Mouse (Mus musculus) forebrain, embryonic 15.5 days (tissue): ENCODE results near the gene Lbhd2. TPM values are rescaled to one million over a fixed set of nuclear protein-coding genes. Genes with fewer than 3 reads are reported as not detected.

Experiments used
- ATAC-seq: fragments of 200-750 bp; cut with Nextera tagmentation; replicated peaks from 2 replicates; pipeline ENCODE4 v1.8.0; 2017; ENCODE audit warnings: mild to moderate bottlenecking, moderate TSS enrichment, moderate library complexity
- H3K27ac ChIP-seq: fragments of 300-500 bp; sonication (generic); replicated peaks from 2 replicates; pipeline ENCODE4 v1.5.1; 2015; ENCODE audit warnings: mild to moderate bottlenecking, inconsistent platforms
- H3K27me3 ChIP-seq: fragments of 300-500 bp; sonication (generic); 2 replicates; pipeline ENCODE4 v1.6.1; 2015; ENCODE audit warnings: inconsistent platforms
- H3K36me3 ChIP-seq: fragments of 300-500 bp; sonication (generic); 2 replicates; pipeline ENCODE4 v1.6.1; 2015; ENCODE audit warnings: mild to moderate bottlenecking, inconsistent platforms
- H3K4me1 ChIP-seq: fragments of 300-500 bp; sonication (generic); 2 replicates; pipeline ENCODE4 v1.6.1; 2015; ENCODE audit warnings: inconsistent platforms
- H3K4me2 ChIP-seq: fragments of 300-500 bp; sonication (generic); replicated peaks from 2 replicates; pipeline ENCODE4 v1.6.1; 2015; ENCODE audit warnings: mild to moderate bottlenecking, inconsistent platforms
- H3K4me3 ChIP-seq: fragments of 300-500 bp; sonication (generic); 2 replicates; pipeline ENCODE4 v1.5.1; 2015; ENCODE audit warnings: mild to moderate bottlenecking, inconsistent platforms
- H3K9ac ChIP-seq: fragments of 300-500 bp; sonication (generic); replicated peaks from 2 replicates; pipeline ENCODE4 v1.6.1; 2015; ENCODE audit warnings: mild to moderate bottlenecking, inconsistent platforms
- H3K9me3 ChIP-seq: fragments of 300-500 bp; sonication (generic); 2 replicates; pipeline ENCODE4 v1.6.1; 2016; ENCODE audit warnings: inconsistent platforms
- WGBS: fragments of 180-500 bp; shearing (Covaris S2); methylation state at CpG from one replicate; pipeline ENCODE4 v1.1.7; 2015; ENCODE audit warnings: mixed read lengths; 5-methylcytosine and 5-hydroxymethylcytosine counted together
- polyA plus RNA-seq: library from polyadenylated mRNA; unstranded; fragments of >200 nt; fragmentation: Nextera tagmentation; extraction: Ambion mirVana; gene quantifications from 2 replicates; pipeline ENCODE4 v1.2.1, GENCODE M21; 2015

The Lbhd2 gene
- polyA plus RNA-seq, result 1.6 and 2.2 TPM in 2 replicates

DNA sequence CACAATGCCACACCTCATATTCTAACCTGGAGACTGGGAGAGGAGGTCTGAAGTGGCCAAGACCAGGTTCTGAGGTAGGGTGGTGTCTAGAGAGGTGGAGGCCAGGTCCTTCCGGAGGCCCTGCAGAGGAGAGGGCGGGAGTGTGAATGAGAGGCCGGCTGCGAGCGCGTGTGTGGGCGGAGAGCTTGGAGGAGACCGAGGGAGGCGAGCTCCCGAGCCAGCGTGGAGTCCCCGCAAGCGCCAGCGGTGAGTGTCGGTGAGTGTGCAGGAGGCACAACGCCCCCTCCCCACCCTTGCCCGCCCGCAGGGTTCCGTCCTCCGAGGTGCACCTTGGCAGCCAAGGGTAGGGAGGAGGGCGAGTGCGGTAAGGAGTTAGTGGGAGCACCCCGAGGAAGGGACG, at the start of gene Lbhd2:
Gene Lbhd2 (plus strand): TSS at position 188 of the 400 bp plus-strand sequence.
- Histone ChIP-seq H3K4me1 (peaks cover 19% of the 10 kb centered on the region), H3K4me2 (peak within 1 kb of the TSS; percentile 31), H3K27me3 (peaks cover 10% of the 10 kb centered on the region), H3K9ac (no peak within 1 kb of the TSS), H3K4me3 (no peak within 1 kb of the TSS), H3K27ac (no peak within 1 kb of the TSS), H3K36me3 (no peaks in the 10 kb centered on the region), H3K9me3 (no peaks in the 10 kb centered on the region)
- WGBS, result 2% methylated on average over 24 of the region's 24 CpGs
- no peak for ATAC-seq

- Histone ChIP-seq H3K27ac (no peak overlapping the region), H3K9ac (no peak overlapping the region), H3K4me1 (peaks cover 26% of the 10 kb centered on the region), H3K9me3 (no peaks in the 10 kb centered on the region), H3K4me2 (no peak overlapping the region), H3K4me3 (no peak overlapping the region), H3K27me3 (no peaks in the 10 kb centered on the region), H3K36me3 (no peaks in the 10 kb centered on the region)
- no peak for ATAC-seq
- 85% methylated on average over 16 of the region's 16 CpGs for WGBS
Measured at GRCm38 (mm10) chr12:111360671-111361070, 45.9 kb upstream of the Lbhd2 start.

- Histone ChIP-seq H3K4me3 (no peak overlapping the region), H3K27me3 (no peaks in the 10 kb centered on the region), H3K9ac (no peak overlapping the region), H3K27ac (0 out of 2 replicates have a peak overlapping the region, but pooled peaks have one; percentile 11), H3K9me3 (no peaks in the 10 kb centered on the region), H3K4me2 (no peak overlapping the region), H3K36me3 (no peaks in the 10 kb centered on the region), H3K4me1 (peaks cover 19% of the 10 kb centered on the region)
- ATAC-seq, result no peak
- WGBS, result 90% methylated on average over 14 of the region's 14 CpGs
Measured at GRCm38 (mm10) chr12:111361319-111362098, 45.1 kb upstream of the Lbhd2 start.

DNA sequence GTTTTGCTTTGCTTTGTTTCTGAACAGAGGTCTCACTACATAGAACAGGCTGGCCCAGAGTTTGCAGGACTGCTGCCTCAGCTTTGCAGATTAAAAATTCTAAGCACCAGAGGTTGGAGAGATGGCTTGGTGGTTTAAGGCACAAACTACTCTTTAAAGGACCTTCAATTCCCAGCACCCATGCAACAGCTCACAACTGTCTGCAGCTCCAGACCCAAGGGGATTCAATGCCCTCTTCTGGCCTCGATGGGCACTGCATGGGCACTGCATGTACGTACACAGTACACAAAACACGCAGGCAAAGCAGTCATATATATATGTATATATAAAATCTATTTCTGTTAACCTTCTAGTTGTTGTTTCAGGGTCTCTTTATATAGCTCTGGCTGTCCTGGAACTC, 42.4 kb upstream of the Lbhd2 start:
- Histone ChIP-seq H3K4me2 (no peak overlapping the region), H3K4me1 (no peaks in the 10 kb centered on the region; the same call in 1 of the 2 replicates), H3K9me3 (no peaks in the 10 kb centered on the region), H3K9ac (no peak overlapping the region), H3K27ac (no peak overlapping the region), H3K4me3 (no peak overlapping the region), H3K36me3 (no peaks in the 10 kb centered on the region), H3K27me3 (no peaks in the 10 kb centered on the region)
- ATAC-seq, result no peak
- 91% methylated on average over 3 of the region's 3 CpGs for WGBS

DNA sequence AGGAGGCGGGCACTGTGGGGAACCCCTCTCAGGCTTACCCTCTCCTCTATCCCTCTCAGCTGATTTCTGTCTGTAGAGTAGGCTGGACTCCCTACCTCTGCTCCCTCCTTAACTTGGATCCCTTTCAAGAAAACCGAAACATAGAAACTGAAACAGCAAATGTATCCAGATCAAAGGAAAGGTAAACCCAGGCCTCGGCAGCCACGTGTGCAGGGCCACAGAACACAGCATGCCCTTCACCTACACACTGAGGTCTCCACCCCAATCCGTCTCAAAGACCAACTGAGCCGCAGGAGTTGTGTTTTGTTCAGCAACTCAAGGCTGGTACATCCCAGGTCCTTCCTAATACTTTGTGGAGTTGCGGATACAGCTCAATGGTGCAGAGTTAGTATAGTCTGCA, 39.5 kb upstream of the Lbhd2 start:
- Histone ChIP-seq H3K4me2 (no peak overlapping the region), H3K4me3 (no peak overlapping the region), H3K27me3 (no peaks in the 10 kb centered on the region), H3K36me3 (no peaks in the 10 kb centered on the region), H3K27ac (no peak overlapping the region), H3K4me1 (peaks cover 11% of the 10 kb centered on the region), H3K9ac (no peak overlapping the region), H3K9me3 (no peaks in the 10 kb centered on the region)
- 85% methylated on average over 7 of the region's 7 CpGs for WGBS
- ATAC-seq, result no peak

DNA sequence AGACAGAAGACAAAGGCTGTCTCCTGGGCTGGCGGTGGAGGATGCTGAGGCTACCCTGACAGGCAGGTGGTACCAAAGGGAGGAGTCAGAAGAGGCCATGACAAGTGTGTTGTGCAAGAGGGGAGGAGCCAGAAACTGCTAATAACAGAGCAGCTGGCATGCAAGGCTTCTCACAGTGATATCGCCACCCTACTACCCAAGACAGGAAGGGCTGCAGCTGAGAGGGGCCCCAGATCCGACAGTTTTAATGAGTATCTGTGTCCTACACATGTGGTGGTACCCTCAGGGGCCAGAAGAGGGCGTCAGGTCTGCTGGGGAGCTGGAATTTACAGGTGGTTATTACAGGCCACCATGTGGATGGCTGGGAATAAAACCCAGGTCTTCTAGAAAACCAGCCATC, 36.4 kb upstream of the Lbhd2 start:
- H3K27me3 ChIP-seq, result no peaks in the 10 kb centered on the region
- H3K27ac ChIP-seq, result no peak overlapping the region; the same call in 1 of the 2 replicates
- no peaks in the 10 kb centered on the region for H3K9me3 ChIP-seq
- no peaks in the 10 kb centered on the region for H3K36me3 ChIP-seq
- peaks cover 22% of the 10 kb centered on the region for H3K4me1 ChIP-seq
- H3K4me3 ChIP-seq, result no peak overlapping the region
- WGBS, result 49% methylated on average over 4 of the region's 4 CpGs
- H3K4me2 ChIP-seq, result no peak overlapping the region
- ATAC-seq, result no peak
- no peak overlapping the region for H3K9ac ChIP-seq

DNA sequence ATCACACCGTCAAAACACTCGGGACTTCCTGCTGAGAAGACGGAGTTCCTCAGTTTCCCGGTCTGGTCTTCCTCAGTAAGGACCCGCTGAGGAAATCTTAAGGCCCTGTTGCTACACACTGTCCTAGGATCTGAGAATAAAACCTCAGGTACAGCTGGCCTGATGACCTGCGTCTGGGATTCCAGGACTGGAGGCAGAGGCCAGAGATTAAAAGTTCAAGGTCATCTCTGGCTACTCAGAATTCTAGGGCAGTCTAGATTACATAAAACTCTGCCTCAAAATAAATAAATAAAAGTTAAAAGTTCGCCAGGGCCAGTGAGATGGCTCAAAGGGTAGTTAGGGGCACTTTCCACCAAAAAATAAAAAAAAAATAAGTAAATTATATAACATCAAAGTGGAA, 34.7 kb upstream of the Lbhd2 start:
- Histone ChIP-seq H3K27me3 (no peaks in the 10 kb centered on the region), H3K27ac (no peak overlapping the region), H3K9ac (no peak overlapping the region), H3K4me2 (no peak overlapping the region), H3K36me3 (no peaks in the 10 kb centered on the region), H3K4me1 (peaks cover 36% of the 10 kb centered on the region), H3K9me3 (no peaks in the 10 kb centered on the region), H3K4me3 (no peak overlapping the region)
- ATAC-seq, result no peak
- 91% methylated on average over 7 of the region's 7 CpGs for WGBS

DNA sequence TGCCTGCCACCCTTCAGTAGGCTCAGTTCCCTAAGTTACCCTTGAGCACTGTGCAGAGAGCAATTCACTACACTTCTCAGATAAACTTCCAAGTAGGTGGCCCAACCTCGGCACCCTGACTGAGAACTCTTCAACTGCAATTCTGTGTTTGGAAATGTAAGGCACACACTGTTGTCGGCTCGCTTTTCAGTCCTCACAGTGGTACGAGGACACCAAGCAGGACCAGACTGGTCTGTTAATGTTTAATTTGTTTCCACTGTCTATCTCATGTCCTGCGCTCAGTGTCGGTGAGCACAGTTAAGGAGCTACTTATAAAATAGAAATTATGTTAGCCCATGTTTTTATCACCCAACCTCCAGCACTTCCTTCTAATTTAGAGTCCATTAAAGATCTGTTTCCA, 33.2 kb upstream of the Lbhd2 start:
- H3K4me1 ChIP-seq, result peaks cover 38% of the 10 kb centered on the region
- H3K9ac ChIP-seq, result no peak overlapping the region
- H3K27me3 ChIP-seq, result no peaks in the 10 kb centered on the region
- no peak overlapping the region for H3K27ac ChIP-seq
- ATAC-seq, result no peak
- 87% methylated on average over 6 of the region's 6 CpGs for WGBS
- H3K9me3 ChIP-seq, result no peaks in the 10 kb centered on the region
- H3K4me2 ChIP-seq, result no peak overlapping the region
- no peaks in the 10 kb centered on the region for H3K36me3 ChIP-seq
- H3K4me3 ChIP-seq, result no peak overlapping the region

DNA sequence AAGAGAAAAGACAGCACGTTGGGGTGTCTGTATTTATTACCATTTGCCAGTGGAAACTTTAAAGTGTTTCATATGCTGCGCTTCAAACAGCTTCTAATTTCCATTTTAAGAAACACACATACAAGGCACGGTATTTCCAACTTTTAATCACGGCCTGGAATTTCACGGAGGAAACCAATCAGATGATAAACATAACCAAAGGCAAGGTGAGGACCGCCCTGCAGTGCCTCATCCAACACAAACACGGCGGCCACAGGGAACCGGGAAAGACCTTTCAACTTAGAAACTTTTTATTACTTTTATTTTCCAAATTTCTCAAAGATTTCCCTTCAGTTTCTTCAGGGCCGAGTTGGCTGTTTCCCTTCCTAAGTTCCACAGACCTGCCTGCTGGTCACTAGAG, 31.9 kb upstream of the Lbhd2 start:
- no peak for ATAC-seq
- Histone ChIP-seq H3K9me3 (no peaks in the 10 kb centered on the region), H3K4me3 (no peak overlapping the region), H3K4me2 (no peak overlapping the region), H3K9ac (no peak overlapping the region), H3K27ac (no peak overlapping the region), H3K36me3 (no peaks in the 10 kb centered on the region), H3K27me3 (no peaks in the 10 kb centered on the region), H3K4me1 (peaks cover 39% of the 10 kb centered on the region)
- 79% methylated on average over 10 of the region's 10 CpGs for WGBS

DNA sequence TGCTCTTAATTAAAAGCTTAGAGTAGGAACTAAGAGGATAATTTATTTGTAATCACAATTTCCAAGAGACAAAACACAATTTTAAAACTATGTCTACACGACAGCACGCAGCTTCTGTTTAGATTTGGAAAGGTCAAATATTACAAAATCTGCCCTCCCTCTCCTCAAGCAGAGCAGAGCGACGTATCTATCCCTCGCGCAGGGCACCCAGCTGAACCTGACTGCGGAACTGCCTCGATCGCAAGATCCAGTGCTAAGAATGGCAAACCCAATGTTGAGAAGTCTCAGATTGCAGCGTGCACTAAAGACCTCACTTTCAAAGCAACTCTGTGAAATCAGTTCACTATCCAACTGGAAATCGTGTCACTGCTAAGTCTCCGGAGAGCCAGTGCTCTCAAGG, 31.1 kb upstream of the Lbhd2 start:
- peak overlapping the region; percentile 94 for H3K9ac ChIP-seq
- peak overlapping the region; percentile 78 for H3K4me2 ChIP-seq
- H3K4me3 ChIP-seq, result peak overlapping the region; percentile 100
- H3K36me3 ChIP-seq, result no peaks in the 10 kb centered on the region
- no peak for ATAC-seq
- no peaks in the 10 kb centered on the region for H3K9me3 ChIP-seq
- WGBS, result 76% methylated on average over 12 of the region's 12 CpGs
- no peak overlapping the region for H3K27ac ChIP-seq
- no peaks in the 10 kb centered on the region for H3K27me3 ChIP-seq
- H3K4me1 ChIP-seq, result peaks cover 32% of the 10 kb centered on the region

DNA sequence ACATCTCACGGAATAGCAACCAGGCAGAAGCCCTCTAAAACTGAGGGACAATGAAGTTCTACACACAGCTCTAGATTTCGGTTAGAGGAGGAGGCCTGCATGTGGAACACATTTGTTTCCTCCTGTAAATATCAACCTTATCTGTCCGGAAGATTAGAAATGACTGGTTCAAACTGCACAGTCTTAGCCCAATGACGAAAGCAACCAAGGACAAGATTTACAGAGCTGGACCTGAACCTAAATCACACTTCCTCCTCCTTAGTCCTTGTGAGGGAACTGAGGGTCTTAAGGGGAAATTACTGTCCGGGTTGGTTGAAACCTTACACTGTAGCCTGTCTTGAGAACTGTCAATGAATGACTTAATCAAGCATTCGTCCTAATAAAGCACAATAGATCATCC, 30.6 kb upstream of the Lbhd2 start:
- Histone ChIP-seq H3K9me3 (no peaks in the 10 kb centered on the region), H3K36me3 (no peaks in the 10 kb centered on the region), H3K27me3 (no peaks in the 10 kb centered on the region), H3K9ac (peak overlapping the region; percentile 94), H3K4me3 (peak overlapping the region; percentile 100), H3K27ac (no peak overlapping the region), H3K4me1 (peaks cover 32% of the 10 kb centered on the region), H3K4me2 (peak overlapping the region; percentile 78)
- no peak for ATAC-seq
- WGBS, result 42% methylated on average over 6 of the region's 6 CpGs

- Histone ChIP-seq H3K4me2 (peak overlapping the region; percentile 78), H3K9ac (peak overlapping the region; percentile 94), H3K27me3 (no peaks in the 10 kb centered on the region), H3K9me3 (no peaks in the 10 kb centered on the region), H3K27ac (peak overlapping the region; percentile 95), H3K4me3 (peak overlapping the region; percentile 100), H3K4me1 (peaks cover 32% of the 10 kb centered on the region), H3K36me3 (no peaks in the 10 kb centered on the region)
- ATAC-seq, result no peak; the same call in none of the 2 replicates
- under 1% methylated on average over 49 of the region's 49 CpGs for WGBS
Measured at GRCm38 (mm10) chr12:111376826-111377331, 29.7 kb upstream of the Lbhd2 start.
